ENCODE assay signal across 20 mouse cellular contexts in genomic region chr19:58095776-58096175, GRCm38 (mm10).
DNase-seq lines count a peak whose midpoint lies in the region; ATAC-seq and TF ChIP-seq lines count a peak whose summit lies in the region.
"Had no signal": no experiment of that assay in that cellular context is flagged by ENCODE, and none has a peak within 500 bp of the region (broad histone marks: within the 10 kb centered on the region; RNA-seq: fewer than 3 reads in every experiment).

No protein-coding gene starts in this region.

- no peak for TF ChIP-seq EP300 in stomach, postnatal 0 days (optimal IDR thresholded peaks at IDR 0.05)

- no peak overlapping the region for H3K4me3 ChIP-seq in hindbrain, embryonic 14.5 days (replicated peaks; ENCODE audit: low read length)
- no peak overlapping the region for H3K4me3 ChIP-seq in hindbrain, embryonic 10.5 days
- H3K4me3 ChIP-seq in stomach, postnatal 0 days (ENCODE audit: low read depth, low read length), result no peak overlapping the region
- H3K4me3 ChIP-seq: forebrain, embryonic 12.5 days; heart, embryonic 15.5 days; midbrain, embryonic 13.5 days; neural tube, embryonic 15.5 days had no signal

- H3K4me2 ChIP-seq in hindbrain, embryonic 14.5 days (replicated peaks), result no peak overlapping the region
- H3K4me2 ChIP-seq in stomach, postnatal 0 days (replicated peaks; ENCODE audit: low read depth), result no peak overlapping the region
- H3K4me2 ChIP-seq: forebrain, embryonic 12.5 days; heart, embryonic 15.5 days; liver, embryonic 11.5 days; midbrain, embryonic 13.5 days; neural tube, embryonic 15.5 days had no signal

- H3K9ac ChIP-seq in hindbrain, embryonic 14.5 days, result no peak overlapping the region
- no peak overlapping the region for H3K9ac ChIP-seq in stomach, postnatal 0 days (ENCODE audit: low read length)
- H3K9ac ChIP-seq: forebrain, embryonic 12.5 days; heart, embryonic 15.5 days; midbrain, embryonic 13.5 days; neural tube, embryonic 15.5 days had no signal

- no peaks in the 10 kb centered on the region for H3K36me3 ChIP-seq in hindbrain, embryonic 14.5 days (replicated peaks; ENCODE audit: control insufficient read depth, insufficient read depth)
- H3K36me3 ChIP-seq in hindbrain, embryonic 10.5 days, result no peaks in the 10 kb centered on the region
- no peaks in the 10 kb centered on the region for H3K36me3 ChIP-seq in stomach, postnatal 0 days (ENCODE audit: control insufficient read depth, insufficient read depth, low read length)
- H3K36me3 ChIP-seq: forebrain, embryonic 12.5 days; heart, embryonic 15.5 days; midbrain, embryonic 13.5 days; neural tube, embryonic 15.5 days had no signal

- 89% methylated on average over 7 of the region's 7 CpGs for WGBS in hindbrain, embryonic 14.5 days
- WGBS in hindbrain, embryonic 10.5 days, result 82% methylated on average over 7 of the region's 7 CpGs
- 80% methylated on average over 7 of the region's 7 CpGs for WGBS in stomach, postnatal 0 days

- ATAC-seq in hindbrain, embryonic 14.5 days (ENCODE audit: low FRiP score), result no peak
- ATAC-seq in granulocyte monocyte progenitor cell, adult 5-6 weeks (replicated peaks; ENCODE audit: poor library complexity, severe bottlenecking), result no peak
- ATAC-seq in stomach, postnatal 0 days (ENCODE audit: low FRiP score, low TSS enrichment), result no peak
- ATAC-seq: midbrain, embryonic 13.5 days had no signal

- no peak for DNase-seq in hindbrain, embryonic 14.5 days (ENCODE audit: low spot score)
- DNase-seq in hindbrain, embryonic 10.5 days (ENCODE audit: low spot score), result no peak
- DNase-seq in thymus, postnatal 25 days, result peak; percentile 9
- no peak for DNase-seq in thymus, postnatal 36 days
- DNase-seq in induced T-regulatory cell, adult 2 months (ENCODE audit: low read depth), result peak; percentile 27
- DNase-seq in stomach, postnatal 0 days (ENCODE audit: low spot score), result no peak
- DNase-seq: adrenal gland, postnatal 14 days; B cell, adult 2 months; cerebellum, adult 9-11 months; gastrocnemius, postnatal 14 days; lung, adult 18-20 months; lung, postnatal 14 days; right cerebral cortex, postnatal 14 days had no signal

- H3K4me1 ChIP-seq in hindbrain, embryonic 14.5 days (replicated peaks; ENCODE audit: control insufficient read depth, insufficient read depth, low read length), result peaks cover 5% of the 10 kb centered on the region
- no peaks in the 10 kb centered on the region for H3K4me1 ChIP-seq in hindbrain, embryonic 10.5 days (replicated peaks)
- H3K4me1 ChIP-seq in stomach, postnatal 0 days (replicated peaks; ENCODE audit: control insufficient read depth, insufficient read depth), result no peaks in the 10 kb centered on the region
- H3K4me1 ChIP-seq: heart, embryonic 15.5 days; midbrain, embryonic 13.5 days had no signal

- H3K9me3 ChIP-seq in hindbrain, embryonic 14.5 days (ENCODE audit: control insufficient read depth, low read length), result no peaks in the 10 kb centered on the region
- H3K9me3 ChIP-seq in hindbrain, embryonic 10.5 days, result no peaks in the 10 kb centered on the region
- no peaks in the 10 kb centered on the region for H3K9me3 ChIP-seq in stomach, postnatal 0 days (ENCODE audit: control insufficient read depth, low read length)
- H3K9me3 ChIP-seq: forebrain, embryonic 12.5 days; heart, embryonic 15.5 days; midbrain, embryonic 13.5 days; neural tube, embryonic 15.5 days had no signal

- peak overlapping the region; percentile 38; the same call in 1 of the 2 replicates for H3K27ac ChIP-seq in hindbrain, embryonic 14.5 days
- H3K27ac ChIP-seq in hindbrain, embryonic 10.5 days, result no peak overlapping the region
- H3K27ac ChIP-seq in stomach, postnatal 0 days (replicated peaks), result no peak overlapping the region
- H3K27ac ChIP-seq: forebrain, embryonic 12.5 days; heart, embryonic 15.5 days; kidney, postnatal 0 days; midbrain, embryonic 13.5 days; neural tube, embryonic 15.5 days had no signal

- no peak for TF ChIP-seq CTCF in stomach, postnatal 0 days (IDR thresholded peaks at IDR 0.05; ENCODE audit: low read depth)

- H3K27me3 ChIP-seq in hindbrain, embryonic 14.5 days (ENCODE audit: control insufficient read depth, insufficient read depth, low read length), result no peaks in the 10 kb centered on the region
- H3K27me3 ChIP-seq in hindbrain, embryonic 10.5 days (ENCODE audit: insufficient read depth, poor library complexity, severe bottlenecking), result no peaks in the 10 kb centered on the region
- no peaks in the 10 kb centered on the region for H3K27me3 ChIP-seq in stomach, postnatal 0 days (ENCODE audit: control insufficient read depth, insufficient read depth, low read length)
- H3K27me3 ChIP-seq: heart, embryonic 15.5 days; midbrain, embryonic 13.5 days; neural tube, embryonic 15.5 days had no signal

Comparison
In these comparisons a context has a peak if more than half of its experiments do, and no peak if none do; other contexts are left out.
1. DNase-seq: peak in thymus, postnatal 25 days (single experiment) and induced T-regulatory cell, adult 2 months (single experiment); none in hindbrain, embryonic 14.5 days (single experiment), hindbrain, embryonic 10.5 days (single experiment), thymus, postnatal 36 days (0 of 2) and stomach, postnatal 0 days (single experiment).